Comparison of ENCODE assay signal across 8 mouse cellular contexts in genomic region chr8:110721606-110722413, GRCm38 (mm10). TPM values are rescaled to one million over a fixed set of nuclear protein-coding genes. Genes with fewer than 3 reads are reported as not detected.
DNase-seq lines count a peak whose midpoint lies in the region; ATAC-seq lines count a peak whose summit lies in the region.

No protein-coding gene starts in this region.

- intact Hi-C loops in gastrocnemius, postnatal 14 days (cut with DNase I; ENCODE audit: low total_unique reads) = no loop called here

- peak overlapping the region; percentile 87 for H3K9ac ChIP-seq in heart, embryonic 11.5 days (ENCODE audit: low read depth, low read length)
- H3K9ac ChIP-seq in midbrain, embryonic 16.5 days (ENCODE audit: low read depth, low read length) = peak overlapping the region; percentile 99

- H3K36me3 ChIP-seq in heart, embryonic 11.5 days (ENCODE audit: control insufficient read depth, insufficient read depth, low read length) = peaks cover 3% of the 10 kb centered on the region
- peaks cover 5% of the 10 kb centered on the region; the same call in 1 of the 2 replicates for H3K36me3 ChIP-seq in midbrain, embryonic 16.5 days (ENCODE audit: control insufficient read depth, insufficient read depth, low read length)

- peak; percentile 27 for ATAC-seq in heart, embryonic 11.5 days (replicated peaks; ENCODE audit: insufficient number of reproducible peaks, low FRiP score, low TSS enrichment)
- ATAC-seq in midbrain, embryonic 16.5 days = peak; percentile 36

- peak overlapping the region; percentile 66 for H3K4me2 ChIP-seq in heart, embryonic 11.5 days
- H3K4me2 ChIP-seq in midbrain, embryonic 16.5 days (ENCODE audit: low read length) = peak overlapping the region; percentile 97

- under 1% methylated on average over 47 of the region's 59 CpGs for WGBS in heart, embryonic 11.5 days (ENCODE audit: insufficient replicate concordance)
- WGBS in midbrain, embryonic 16.5 days = under 1% methylated on average over 41 of the region's 59 CpGs

- H3K27ac ChIP-seq in brown adipose tissue, adult 24 weeks (replicated peaks; ENCODE audit: low read depth, low read length) = peak overlapping the region; percentile 69
- H3K27ac ChIP-seq in heart, embryonic 11.5 days (ENCODE audit: low read depth, low read length) = peak overlapping the region; percentile 87
- H3K27ac ChIP-seq in midbrain, embryonic 16.5 days (ENCODE audit: low read length) = peak overlapping the region; percentile 97

- peak; percentile 58 for DNase-seq in retina, postnatal 1 day
- no peak for DNase-seq in retina, embryonic 14.5 days (ENCODE audit: low spot score)
- peak; percentile 18 to 66 for DNase-seq in kidney, postnatal 36 days
- no peak for DNase-seq in gastrocnemius, postnatal 14 days
- no peak for DNase-seq in right cerebral cortex, postnatal 36 days (ENCODE audit: low spot score in 2 of 2)

- peak overlapping the region; percentile 85 for H3K4me3 ChIP-seq in brown adipose tissue, adult 24 weeks (ENCODE audit: insufficient read depth, low read depth, low read length)
- peak overlapping the region; percentile 73 for H3K4me3 ChIP-seq in heart, embryonic 11.5 days (ENCODE audit: low read depth, low read length)
- H3K4me3 ChIP-seq in midbrain, embryonic 16.5 days (ENCODE audit: low read depth, low read length) = peak overlapping the region; percentile 89

- no peaks in the 10 kb centered on the region; the same call in 1 of the 2 replicates for H3K27me3 ChIP-seq in heart, embryonic 11.5 days (ENCODE audit: control insufficient read depth, insufficient read depth, low read length)
- no peaks in the 10 kb centered on the region for H3K27me3 ChIP-seq in midbrain, embryonic 16.5 days (ENCODE audit: control insufficient read depth, insufficient read depth, low read depth, low read length)

- H3K4me1 ChIP-seq in brown adipose tissue, adult 24 weeks (ENCODE audit: control insufficient read depth, insufficient read depth, insufficient read length, low read length) = peaks cover 28% of the 10 kb centered on the region
- H3K4me1 ChIP-seq in heart, embryonic 11.5 days (ENCODE audit: control insufficient read depth, insufficient read depth, low read length) = peaks cover 63% of the 10 kb centered on the region
- peaks cover 61% of the 10 kb centered on the region for H3K4me1 ChIP-seq in midbrain, embryonic 16.5 days (ENCODE audit: control insufficient read depth, insufficient read depth, low read length)

- H3K9me3 ChIP-seq in heart, embryonic 11.5 days (replicated peaks; ENCODE audit: control insufficient read depth, low read length) = no peaks in the 10 kb centered on the region
- no peaks in the 10 kb centered on the region for H3K9me3 ChIP-seq in midbrain, embryonic 16.5 days (replicated peaks; ENCODE audit: control insufficient read depth, low read length, poor library complexity, severe bottlenecking)

RNA-seq across cellular contexts. Expression of gene Mtss1l, which starts 0.5 kb away (rescaled TPM):
- 7.1 and 10.8 TPM in 2 replicates for polyA plus RNA-seq in brown adipose tissue, adult 24 weeks (2012; ENCODE audit: insufficient read depth, insufficient read length, missing spikeins)
- polyA plus RNA-seq in heart, embryonic 11.5 days (2014; fragmentation: Nextera tagmentation; extraction: Ambion mirVana) = 9.2 and 9.5 TPM in 2 replicates
- 24.5 and 24.9 TPM in 2 replicates for polyA plus RNA-seq in midbrain, embryonic 16.5 days (2015; fragmentation: Nextera tagmentation; extraction: Ambion mirVana)
- total RNA-seq in gastrocnemius, postnatal 14 days (2021) = 10 to 100 TPM; 44.3 to 47.6 TPM

Comparison
In these comparisons a context has a peak if more than half of its experiments do, and no peak if none do; other contexts are left out.
1. DNase-seq: peak in retina, postnatal 1 day (single experiment) and kidney, postnatal 36 days (2 of 2); none in retina, embryonic 14.5 days (single experiment), gastrocnemius, postnatal 14 days (single experiment) and right cerebral cortex, postnatal 36 days (0 of 2).
2. Peak in every context shown above with its lines, with median percentiles within 50 percentile points of each other: H3K27ac ChIP-seq and H3K4me3 ChIP-seq.